Mouse (Mus musculus) MEL (cell line): ENCODE results near the gene Ak4. TPM values are rescaled to one million over a fixed set of nuclear protein-coding genes. Genes with fewer than 3 reads are reported as not detected.

ENCODE experiments used
- DNase-seq: peaks from one replicate; pipeline ENCODE4 v3.0.0; 2011; ENCODE audit warnings: low read depth, low spot score
- H3K27ac ChIP-seq: 2 replicates; pipeline ENCODE4 v1.5.1; 2012; ENCODE audit warnings: low read depth, mild to moderate bottlenecking, control low read depth, low read length, moderate library complexity; ENCODE audit not compliant: control insufficient read depth
- H3K27me3 ChIP-seq, 2 experiments: fragments of 150-350 bp in 1 of 2; sonication (generic) in 1 of 2; 2 replicates each; pipeline ENCODE4 v1.6.1; 2012; ENCODE audit warnings: low read length in 2 of 2, mild to moderate bottlenecking in 2 of 2, improper control_type of control experiment in 1 of 2, moderate library complexity in 1 of 2; ENCODE audit not compliant: insufficient read depth in 2 of 2, control insufficient read depth in 1 of 2
- H3K36me3 ChIP-seq, 2 experiments: 2 replicates each; pipeline ENCODE4 v1.6.1; 2012 to 2014; ENCODE audit warnings: low read length in 2 of 2, improper control_type of control experiment in 1 of 2, inconsistent platforms in 1 of 2, mild to moderate bottlenecking in 1 of 2; ENCODE audit not compliant: insufficient read depth in 2 of 2, control insufficient read depth in 1 of 2
- H3K4me1 ChIP-seq, 2 experiments: fragments of 150-350 bp in 1 of 2; sonication (generic) in 1 of 2; 2 replicates each; pipeline ENCODE4 v1.6.1; 2012; ENCODE audit warnings: low read length in 2 of 2, improper control_type of control experiment in 1 of 2, mild to moderate bottlenecking in 1 of 2; ENCODE audit not compliant: insufficient read depth in 2 of 2, control insufficient read depth in 1 of 2
- H3K4me3 ChIP-seq, 2 experiments: fragments of 150-350 bp in 1 of 2; sonication (generic) in 1 of 2; 2 replicates each; pipeline ENCODE4 v1.5.1; 2012; ENCODE audit warnings: low read depth in 2 of 2, low read length in 2 of 2, mild to moderate bottlenecking in 2 of 2, moderate library complexity in 2 of 2, control low read depth in 1 of 2, improper control_type of control experiment in 1 of 2; ENCODE audit not compliant: control insufficient read depth in 1 of 2, insufficient read depth in 1 of 2
- H3K79me2 ChIP-seq: 2 replicates; pipeline ENCODE4 v1.6.1; 2012; ENCODE audit warnings: mild to moderate bottlenecking, low read length, moderate library complexity; ENCODE audit not compliant: control insufficient read depth, poor library complexity, insufficient read depth
- H3K9ac ChIP-seq: 2 replicates; pipeline ENCODE4 v1.6.1; 2012; ENCODE audit warnings: low read depth, mild to moderate bottlenecking, control low read depth, low read length, moderate library complexity; ENCODE audit not compliant: control insufficient read depth, poor library complexity, severe bottlenecking
- H3K9me3 ChIP-seq: fragments of 150-350 bp; sonication (generic); replicated peaks from 2 replicates; pipeline ENCODE4 v1.6.1; 2012; ENCODE audit warnings: mild to moderate bottlenecking, low read length, improper control_type of control experiment, moderate library complexity; ENCODE audit not compliant: insufficient read depth
- CHD2 ChIP-seq: IDR thresholded peaks from 2 replicates; pipeline ENCODE4 v1.6.1; 2011; ENCODE audit warnings: low read length, improper control_type of control experiment
- CTCF ChIP-seq, 3 experiments: IDR thresholded peaks in 2 of 3; conservative IDR thresholded peaks in 1 of 3; 2 replicates each; pipeline ENCODE4 v1.5.1; 2011 to 2012; ENCODE audit warnings: low read length in 3 of 3, low read depth in 2 of 3, mild to moderate bottlenecking in 2 of 3, improper control_type of control experiment in 1 of 3, inconsistent platforms in 1 of 3, mixed read lengths in 1 of 3, moderate library complexity in 1 of 3; ENCODE audit not compliant: control insufficient read depth in 1 of 3, insufficient read depth in 1 of 3, poor library complexity in 1 of 3, severe bottlenecking in 1 of 3
- E2F4 ChIP-seq: IDR thresholded peaks from 2 replicates; pipeline ENCODE4 v1.6.1; 2011; ENCODE audit warnings: low read depth, low read length, improper control_type of control experiment, borderline replicate concordance
- ELF1 ChIP-seq: IDR thresholded peaks from 2 replicates; pipeline ENCODE4 v1.6.1; 2014; ENCODE audit warnings: low read depth, mild to moderate bottlenecking, inconsistent platforms, low read length, improper control_type of control experiment, moderate library complexity
- ETS1 ChIP-seq: IDR thresholded peaks from 2 replicates; pipeline ENCODE4 v1.6.1; 2012; ENCODE audit warnings: low read depth, mild to moderate bottlenecking, inconsistent platforms, low read length, improper control_type of control experiment, moderate library complexity
- GABPA ChIP-seq: IDR thresholded peaks from 2 replicates; pipeline ENCODE4 v1.6.1; 2012; ENCODE audit warnings: low read depth, mild to moderate bottlenecking, inconsistent platforms, low read length, improper control_type of control experiment, moderate library complexity
- HCFC1 ChIP-seq: IDR thresholded peaks from 2 replicates; pipeline ENCODE4 v1.6.1; 2012; ENCODE audit warnings: low read depth, mild to moderate bottlenecking, inconsistent platforms, low read length, improper control_type of control experiment, moderate library complexity
- KAT2A ChIP-seq: conservative IDR thresholded peaks from 2 replicates; pipeline ENCODE4 v1.6.1; 2012; ENCODE audit warnings: low read depth, low read length, improper control_type of control experiment, inconsistent platforms
- MAX ChIP-seq: IDR thresholded peaks from 2 replicates; pipeline ENCODE4 v1.6.1; 2011; ENCODE audit warnings: low read length, improper control_type of control experiment
- MEF2A ChIP-seq: IDR thresholded peaks from 2 replicates; pipeline ENCODE4 v1.6.1; 2014; ENCODE audit warnings: low read depth, mild to moderate bottlenecking, inconsistent platforms, low read length, improper control_type of control experiment; ENCODE audit not compliant: poor library complexity, insufficient replicate concordance, severe bottlenecking; ENCODE audit errors: extremely low read depth
- MYB ChIP-seq: IDR thresholded peaks from 2 replicates; pipeline ENCODE4 v1.6.1; 2011; ENCODE audit warnings: mild to moderate bottlenecking, low read depth, low read length, improper control_type of control experiment
- MYC ChIP-seq: IDR thresholded peaks from 2 replicates; pipeline ENCODE4 v1.6.1; 2011; ENCODE audit warnings: low read depth, mild to moderate bottlenecking, low read length, improper control_type of control experiment, moderate library complexity
- NELFE ChIP-seq: IDR thresholded peaks from 2 replicates; pipeline ENCODE4 v1.6.1; 2011; ENCODE audit warnings: low read depth, low read length, improper control_type of control experiment
- NRF1 ChIP-seq: IDR thresholded peaks from 2 replicates; pipeline ENCODE4 v1.6.1; 2014; ENCODE audit warnings: low read depth, mild to moderate bottlenecking, inconsistent platforms, low read length, improper control_type of control experiment, moderate library complexity; ENCODE audit not compliant: poor library complexity, insufficient read depth, severe bottlenecking
- POLR2AphosphoS2 ChIP-seq: IDR thresholded peaks from 2 replicates; pipeline ENCODE4 v1.6.1; 2011; ENCODE audit warnings: low read length, improper control_type of control experiment
- RAD21 ChIP-seq: IDR thresholded peaks from 2 replicates; pipeline ENCODE4 v1.6.1; 2011; ENCODE audit warnings: mild to moderate bottlenecking, low read depth, low read length, improper control_type of control experiment
- RCOR1 ChIP-seq: IDR thresholded peaks from 2 replicates; pipeline ENCODE4 v1.6.1; 2012; ENCODE audit warnings: low read depth, mild to moderate bottlenecking, inconsistent platforms, low read length, improper control_type of control experiment
- SIN3A ChIP-seq: IDR thresholded peaks from 2 replicates; pipeline ENCODE4 v1.6.1; 2012; ENCODE audit warnings: low read length, improper control_type of control experiment, inconsistent platforms
- TAL1 ChIP-seq: IDR thresholded peaks from 2 replicates; pipeline ENCODE4 v1.6.1; 2012; ENCODE audit warnings: mild to moderate bottlenecking, inconsistent platforms, low read length, moderate library complexity, mixed read lengths
- TCF12 ChIP-seq: IDR thresholded peaks from 2 replicates; pipeline ENCODE4 v1.6.1; 2014; ENCODE audit warnings: low read depth, mild to moderate bottlenecking, inconsistent platforms, low read length, improper control_type of control experiment, moderate library complexity
- UBTF ChIP-seq: IDR thresholded peaks from 2 replicates; pipeline ENCODE4 v1.6.1; 2012; ENCODE audit warnings: low read depth, mild to moderate bottlenecking, inconsistent platforms, low read length, improper control_type of control experiment, moderate library complexity, borderline replicate concordance; ENCODE audit not compliant: insufficient read depth
- USF1 ChIP-seq: IDR thresholded peaks from 2 replicates; pipeline ENCODE4 v1.6.1; 2014; ENCODE audit warnings: low read depth, mild to moderate bottlenecking, inconsistent platforms, low read length, improper control_type of control experiment, moderate library complexity
- ZC3H11A ChIP-seq: IDR thresholded peaks from 2 replicates; pipeline ENCODE4 v1.6.1; 2012; ENCODE audit warnings: low read depth, mild to moderate bottlenecking, inconsistent platforms, low read length, improper control_type of control experiment
- ZKSCAN1 ChIP-seq: IDR thresholded peaks from 2 replicates; pipeline ENCODE4 v1.6.1; 2012; ENCODE audit warnings: low read depth, mild to moderate bottlenecking, inconsistent platforms, low read length, improper control_type of control experiment, moderate library complexity
- ZNF384 ChIP-seq: IDR thresholded peaks from 2 replicates; pipeline ENCODE4 v1.6.1; 2012; ENCODE audit warnings: low read depth, mild to moderate bottlenecking, inconsistent platforms, low read length, improper control_type of control experiment
- polyA plus RNA-seq, 2 experiments: library from polyadenylated mRNA; stranded (reverse) in 1 of 2; unstranded in 1 of 2; fragments of >175 nt in 1 of 2; fragments of >200 nt in 1 of 2; gene quantifications; 2 replicates each; pipeline versions ENCODE4 v1.2.1 to v1.2.4; 2012; ENCODE audit warnings: low replicate concordance in 2 of 2, low read depth in 1 of 2; ENCODE audit not compliant: insufficient read length in 2 of 2, insufficient read depth in 1 of 2, missing spikeins in 1 of 2
- total RNA-seq: library from RNA; depleted of rRNA; stranded (reverse); fragments of 300-350 nt; gene quantifications from 2 replicates; pipeline ENCODE4 v1.2.3, GENCODE M21; 2012

Ak4 gene
- total and polyA plus RNA-seq, 3 experiments, result 18.3 to 25.4 TPM; not detected in 1

DNA sequence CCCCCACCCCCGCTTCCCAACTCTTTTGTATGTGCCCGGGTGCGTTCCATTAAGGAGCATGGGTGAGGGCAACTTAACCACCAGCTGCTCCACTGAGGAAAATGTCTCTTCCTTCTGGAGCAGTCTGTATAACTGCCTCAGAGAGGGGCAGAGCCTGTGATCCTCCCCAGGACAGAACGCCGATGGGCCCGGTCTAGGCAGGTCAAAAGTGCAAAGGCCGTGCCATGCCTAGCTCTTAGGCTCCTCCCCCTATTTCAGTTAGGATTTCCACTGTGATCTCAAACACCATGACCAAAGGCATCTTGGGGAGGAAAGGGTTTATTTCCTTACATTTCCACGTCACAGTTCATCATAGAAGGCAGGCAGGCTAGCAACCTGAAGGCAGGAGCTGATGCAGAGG is 29.6 kb downstream of the Ak4 start:
- peaks cover 0 to under 1% of the 10 kb centered on the region in 2 experiments; a peak in 1 of 4 replicates for H3K36me3 ChIP-seq
- H3K4me1 ChIP-seq, result peaks cover 0 to 2% of the 10 kb centered on the region in 2 experiments; a peak in 2 of 4 replicates
- peaks cover under 1% of the 10 kb centered on the region; the same call in 1 of the 2 replicates for H3K79me2 ChIP-seq
- no peak for TF ChIP-seq USF1
- TF ChIP-seq TCF12, result no peak
- no peak for TF ChIP-seq CTCF (IDR thresholded peaks at IDR 0.05 in 2 of 3, conservative IDR thresholded peaks at IDR 0.05 in 1 of 3; ENCODE audit: control insufficient read depth in 1 of 3, insufficient read depth in 1 of 3, low read depth in 2 of 3, low read length in 3 of 3, poor library complexity in 1 of 3, severe bottlenecking in 1 of 3)
- TF ChIP-seq UBTF, result no peak
- no peak for TF ChIP-seq ELF1
- TF ChIP-seq TAL1, result no peak
- no peak for TF ChIP-seq CHD2
- no peak for TF ChIP-seq ZNF384
- TF ChIP-seq ETS1, result no peak
- no peak overlapping the region for H3K9ac ChIP-seq
- H3K27me3 ChIP-seq, result no peaks in the 10 kb centered on the region
- H3K4me3 ChIP-seq, result no peak overlapping the region
- H3K27ac ChIP-seq, result no peak overlapping the region
- no peak for DNase-seq
- H3K9me3 ChIP-seq, result no peaks in the 10 kb centered on the region

DNA sequence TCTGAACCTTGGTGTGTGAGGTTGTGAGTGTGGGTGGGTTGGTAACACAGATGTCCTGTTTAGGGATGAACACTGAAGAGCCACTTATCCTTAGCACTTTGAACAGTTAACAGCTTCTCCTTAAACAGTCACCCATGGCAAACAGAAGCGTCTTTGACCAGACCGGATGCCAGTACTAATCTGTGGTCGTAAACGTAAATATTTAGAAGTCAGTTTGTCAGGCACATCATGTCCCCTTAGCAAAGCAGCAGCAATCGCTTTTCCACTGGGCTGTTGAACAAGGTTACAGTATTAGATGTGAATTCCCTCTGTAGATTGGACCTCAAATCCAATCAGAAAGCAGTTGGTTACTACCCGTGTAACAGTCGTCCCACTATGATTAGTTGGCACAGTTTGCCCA is 30.3 kb downstream of the Ak4 start:
- H3K27me3 ChIP-seq, result no peaks in the 10 kb centered on the region
- H3K4me3 ChIP-seq, result no peak overlapping the region
- TF ChIP-seq KAT2A, result no peak
- TF ChIP-seq RAD21, result no peak
- no peak for TF ChIP-seq HCFC1
- no peak for TF ChIP-seq MAX
- no peak for TF ChIP-seq MEF2A
- no peak for TF ChIP-seq UBTF
- no peak for TF ChIP-seq MYB
- TF ChIP-seq E2F4, result no peak
- TF ChIP-seq ZC3H11A, result no peak
- no peak for TF ChIP-seq ZKSCAN1
- TF ChIP-seq CTCF (IDR thresholded peaks at IDR 0.05 in 2 of 3, conservative IDR thresholded peaks at IDR 0.05 in 1 of 3; ENCODE audit: control insufficient read depth in 1 of 3, insufficient read depth in 1 of 3, low read depth in 2 of 3, low read length in 3 of 3, poor library complexity in 1 of 3, severe bottlenecking in 1 of 3), result no peak
- no peak for TF ChIP-seq ELF1
- TF ChIP-seq RCOR1, result no peak
- TF ChIP-seq GABPA, result no peak
- TF ChIP-seq MYC, result no peak
- TF ChIP-seq CHD2, result no peak
- TF ChIP-seq NRF1, result no peak
- TF ChIP-seq POLR2AphosphoS2, result no peak
- no peak for TF ChIP-seq NELFE
- no peak for TF ChIP-seq SIN3A
- no peaks in the 10 kb centered on the region for H3K79me2 ChIP-seq
- DNase-seq, result no peak
- H3K36me3 ChIP-seq, result no peaks in the 10 kb centered on the region
- no peaks in the 10 kb centered on the region for H3K4me1 ChIP-seq
- H3K27ac ChIP-seq, result no peak overlapping the region
- no peaks in the 10 kb centered on the region for H3K9me3 ChIP-seq
- H3K9ac ChIP-seq, result no peak overlapping the region
